Mouse (Mus musculus): ENCODE data around the gene Rora.

DNA sequence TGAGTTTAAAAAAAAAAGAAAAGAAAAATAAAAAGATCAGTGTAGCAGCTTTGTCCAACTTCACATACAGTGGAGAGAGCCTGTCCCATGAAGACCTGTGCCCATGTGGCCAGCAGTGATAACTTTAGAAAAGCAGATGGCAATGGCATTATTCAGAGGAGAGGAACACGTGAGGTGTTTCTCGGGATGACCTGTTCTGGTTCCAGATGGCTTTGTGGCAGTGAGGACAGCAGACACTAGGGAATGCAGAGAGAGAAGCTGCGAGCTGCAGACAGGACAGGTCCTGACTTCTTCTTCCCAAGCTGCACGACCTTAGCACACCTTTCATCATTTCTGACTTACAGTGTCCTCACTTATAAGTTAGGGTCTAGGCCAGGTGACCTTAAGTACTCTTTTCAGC, 325.1 kb downstream of the Rora start:
- TF ChIP-seq CTCF (IDR thresholded peaks at IDR 0.05; ENCODE audit: control insufficient read depth, insufficient read depth, insufficient replicate concordance, low read depth, low read length), result no peak
- no peak for TF ChIP-seq POLR2A (IDR thresholded peaks at IDR 0.05; ENCODE audit: control insufficient read depth, low read depth, low read length)
